Mouse (Mus musculus): ENCODE data around the gene Ogn. TPM values are rescaled to one million over a fixed set of nuclear protein-coding genes. Genes with fewer than 3 reads are reported as not detected.

Gene Ogn
- total and polyA plus RNA-seq, 2 experiments from 2014 or later, result 13.6 to 29.8 TPM

- Histone ChIP-seq H3K4me1 (ENCODE audit: insufficient read depth) (no peaks in the 10 kb centered on the region), H3K9me3 (ENCODE audit: low read length) (no peaks in the 10 kb centered on the region), H3K4me2 (ENCODE audit: low read depth) (no peak overlapping the region), H3K9ac (no peak overlapping the region), H3K27me3 (ENCODE audit: insufficient read depth, low read length) (no peaks in the 10 kb centered on the region), H3K36me3 (ENCODE audit: insufficient read depth) (no peaks in the 10 kb centered on the region), H3K4me3 (ENCODE audit: low read depth, low read length) (no peak overlapping the region), H3K27ac (ENCODE audit: low read depth, low read length) (no peak overlapping the region)
- no peak for TF ChIP-seq CTCF (IDR thresholded peaks at IDR 0.05; ENCODE audit: low read depth)
- ATAC-seq (no peak), DNase-seq (no peak)
Observed at GRCm38 (mm10) chr13:49618365-49618764, 10.5 kb downstream of the Ogn start.

GRCm38 (mm10) chr13:49623216-49623615 lies 15.4 kb downstream of the Ogn start:
- TF ChIP-seq CTCF (IDR thresholded peaks at IDR 0.05; ENCODE audit: low read depth), result no peak
- WGBS, result 83% methylated on average over 1 of the region's 1 CpGs
- Histone ChIP-seq H3K9ac (no peak overlapping the region), H3K36me3 (ENCODE audit: insufficient read depth) (no peaks in the 10 kb centered on the region), H3K27me3 (ENCODE audit: insufficient read depth, low read length) (no peaks in the 10 kb centered on the region), H3K9me3 (ENCODE audit: low read length) (no peaks in the 10 kb centered on the region), H3K4me1 (ENCODE audit: insufficient read depth) (no peaks in the 10 kb centered on the region), H3K27ac (ENCODE audit: low read depth, low read length) (no peak overlapping the region), H3K4me2 (ENCODE audit: low read depth) (no peak overlapping the region), H3K4me3 (ENCODE audit: low read depth, low read length) (no peak overlapping the region)
- DNase-seq (no peak), ATAC-seq (no peak)

DNA sequence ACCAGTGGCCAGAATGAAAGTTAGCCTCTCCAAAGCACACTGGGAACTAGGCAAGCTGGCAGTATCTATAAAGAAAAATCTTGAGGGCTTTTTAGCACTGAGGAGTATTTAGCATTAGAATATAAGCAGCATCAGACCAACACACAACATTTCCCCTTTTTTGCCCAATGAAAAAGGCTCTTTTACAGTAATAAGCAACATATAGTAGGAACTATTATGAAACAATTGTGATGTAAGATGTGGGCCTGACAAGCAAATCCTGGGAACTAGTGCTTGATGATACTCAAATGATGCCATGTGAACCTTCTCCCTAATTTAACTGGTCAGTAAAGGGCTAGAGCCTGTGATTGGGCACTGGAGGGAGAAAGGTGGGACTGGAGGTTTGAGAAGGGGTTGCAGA lies 20.3 kb downstream of the Ogn start:
- no peaks in the 10 kb centered on the region for H3K27me3 ChIP-seq (ENCODE audit: insufficient read depth, low read length)
- no peaks in the 10 kb centered on the region for H3K4me1 ChIP-seq (ENCODE audit: insufficient read depth)
- DNase-seq, result no peak
- no peak for TF ChIP-seq CTCF (IDR thresholded peaks at IDR 0.05; ENCODE audit: low read depth)
- H3K36me3 ChIP-seq (ENCODE audit: insufficient read depth), result no peaks in the 10 kb centered on the region
- H3K9ac ChIP-seq, result no peak overlapping the region
- H3K27ac ChIP-seq (ENCODE audit: low read depth, low read length), result no peak overlapping the region
- no peak for ATAC-seq
- H3K4me3 ChIP-seq (ENCODE audit: low read depth, low read length), result no peak overlapping the region
- no peak overlapping the region for H3K4me2 ChIP-seq (ENCODE audit: low read depth)
- no peaks in the 10 kb centered on the region for H3K9me3 ChIP-seq (ENCODE audit: low read length)

DNA sequence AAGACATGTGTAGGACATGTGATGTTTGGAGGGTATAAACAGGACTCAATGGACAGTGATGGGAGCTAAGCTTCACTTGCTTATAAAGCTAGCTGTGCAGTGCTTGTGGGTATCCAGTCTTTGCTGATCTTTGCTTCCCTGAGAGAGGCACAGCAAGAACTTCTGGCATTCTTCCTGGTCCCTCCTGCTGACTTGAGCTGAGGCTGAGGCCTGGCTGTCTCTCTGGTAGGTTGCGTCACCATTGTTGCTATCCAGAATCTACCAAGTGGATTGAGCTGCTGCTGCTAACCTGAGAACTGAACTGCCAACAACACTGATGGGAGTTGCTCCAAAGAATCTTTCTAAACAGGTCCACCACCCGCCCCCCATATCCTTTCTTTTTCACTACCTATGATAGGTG lies 21.2 kb downstream of the Ogn start:
- Histone ChIP-seq H3K4me3 (ENCODE audit: low read depth, low read length) (no peak overlapping the region), H3K9ac (no peak overlapping the region), H3K27ac (ENCODE audit: low read depth, low read length) (no peak overlapping the region), H3K27me3 (ENCODE audit: insufficient read depth, low read length) (no peaks in the 10 kb centered on the region), H3K4me2 (ENCODE audit: low read depth) (no peak overlapping the region), H3K9me3 (ENCODE audit: low read length) (no peaks in the 10 kb centered on the region), H3K36me3 (ENCODE audit: insufficient read depth) (no peaks in the 10 kb centered on the region), H3K4me1 (ENCODE audit: insufficient read depth) (no peaks in the 10 kb centered on the region)
- 83% methylated on average over 2 of the region's 2 CpGs for WGBS
- TF ChIP-seq CTCF (IDR thresholded peaks at IDR 0.05; ENCODE audit: low read depth), result no peak
- DNase-seq (no peak), ATAC-seq (no peak)

- no peak for DNase-seq
- no peak for TF ChIP-seq CTCF (IDR thresholded peaks at IDR 0.05; ENCODE audit: low read depth)
- H3K4me2 ChIP-seq (ENCODE audit: low read depth), result no peak overlapping the region
- no peaks in the 10 kb centered on the region for H3K9me3 ChIP-seq (ENCODE audit: low read length)
- ATAC-seq, result no peak
- H3K36me3 ChIP-seq (ENCODE audit: insufficient read depth), result no peaks in the 10 kb centered on the region
- 98% methylated on average over 2 of the region's 2 CpGs for WGBS
- H3K27me3 ChIP-seq (ENCODE audit: insufficient read depth, low read length), result no peaks in the 10 kb centered on the region
- H3K9ac ChIP-seq, result no peak overlapping the region
- H3K4me1 ChIP-seq (ENCODE audit: insufficient read depth), result no peaks in the 10 kb centered on the region
- H3K27ac ChIP-seq (ENCODE audit: low read depth, low read length), result no peak overlapping the region
- H3K4me3 ChIP-seq (ENCODE audit: low read depth, low read length), result no peak overlapping the region
Observed at GRCm38 (mm10) chr13:49639965-49640364, 32.1 kb downstream of the Ogn start.

DNA sequence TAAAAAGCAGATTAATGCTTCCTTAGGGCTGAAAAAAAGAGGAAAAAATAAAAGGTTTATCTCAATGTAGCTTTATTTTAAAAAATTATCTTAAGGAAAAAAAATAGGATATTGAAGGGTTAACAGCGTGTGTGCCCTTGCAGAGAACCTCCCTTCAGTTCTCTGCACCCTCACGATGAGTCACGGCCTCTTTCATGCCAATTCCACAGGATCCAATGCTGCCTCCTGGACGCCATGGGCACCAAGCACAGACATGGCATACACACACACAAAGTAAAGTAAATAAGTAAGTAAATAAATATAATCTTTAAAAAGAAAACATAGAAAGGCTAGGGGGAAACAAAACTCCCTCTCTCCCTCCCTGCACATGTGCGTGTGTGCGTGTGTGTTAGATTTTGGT lies 34.8 kb downstream of the Ogn start:
- no peak for DNase-seq
- Histone ChIP-seq H3K4me1 (ENCODE audit: insufficient read depth) (no peaks in the 10 kb centered on the region), H3K27ac (ENCODE audit: low read depth, low read length) (no peak overlapping the region), H3K4me2 (ENCODE audit: low read depth) (no peak overlapping the region), H3K9ac (no peak overlapping the region), H3K36me3 (ENCODE audit: insufficient read depth) (no peaks in the 10 kb centered on the region), H3K4me3 (ENCODE audit: low read depth, low read length) (no peak overlapping the region), H3K27me3 (ENCODE audit: insufficient read depth, low read length) (no peaks in the 10 kb centered on the region), H3K9me3 (ENCODE audit: low read length) (no peaks in the 10 kb centered on the region)
- WGBS, result 65% methylated on average over 6 of the region's 6 CpGs
- no peak for ATAC-seq
- no peak for TF ChIP-seq CTCF (IDR thresholded peaks at IDR 0.05; ENCODE audit: low read depth)

DNA sequence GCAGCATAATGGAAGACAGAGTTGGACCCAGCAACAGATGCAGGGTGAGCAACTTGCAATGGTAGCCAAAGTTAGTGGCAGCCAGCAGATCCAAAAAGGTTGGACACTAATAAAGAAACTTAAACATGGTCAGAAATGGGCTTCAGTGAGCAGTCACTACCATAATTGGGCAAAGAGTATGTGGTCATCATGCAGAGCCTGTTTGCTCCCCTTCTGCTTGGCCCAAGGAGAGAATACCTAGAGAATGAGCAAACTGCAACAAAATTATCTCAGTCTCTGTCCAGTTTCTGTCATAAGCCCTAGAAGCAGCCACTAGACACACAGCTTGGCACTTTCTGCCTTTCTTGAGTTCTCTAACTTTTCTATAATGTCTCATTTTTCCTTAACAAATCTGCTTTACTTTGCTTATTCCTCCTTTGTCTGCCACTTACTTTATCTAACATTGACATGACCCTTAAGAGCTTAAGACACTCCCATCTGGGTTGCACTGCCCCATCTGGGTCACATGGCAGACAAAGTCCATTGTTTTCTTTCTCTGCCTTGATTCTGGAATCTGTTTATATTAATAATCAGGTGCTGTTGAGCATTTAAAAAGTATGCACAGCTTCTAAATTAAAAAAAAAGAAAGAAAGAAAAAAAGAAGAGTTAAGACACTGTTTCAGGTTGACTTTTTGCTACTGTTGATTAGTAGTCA lies 36.0 kb downstream of the Ogn start:
- ATAC-seq, result no peak
- H3K36me3 ChIP-seq (ENCODE audit: insufficient read depth), result no peaks in the 10 kb centered on the region
- no peak overlapping the region for H3K4me2 ChIP-seq (ENCODE audit: low read depth)
- no peak overlapping the region for H3K27ac ChIP-seq (ENCODE audit: low read depth, low read length)
- H3K27me3 ChIP-seq (ENCODE audit: insufficient read depth, low read length), result no peaks in the 10 kb centered on the region
- TF ChIP-seq CTCF (IDR thresholded peaks at IDR 0.05; ENCODE audit: low read depth), result no peak
- no peaks in the 10 kb centered on the region for H3K9me3 ChIP-seq (ENCODE audit: low read length)
- H3K9ac ChIP-seq, result no peak overlapping the region
- DNase-seq, result no peak
- no peaks in the 10 kb centered on the region for H3K4me1 ChIP-seq (ENCODE audit: insufficient read depth)
- no peak overlapping the region for H3K4me3 ChIP-seq (ENCODE audit: low read depth, low read length)

Data from forebrain, postnatal 0 days (tissue).